Mouse (Mus musculus) retina, embryonic 14.5 days (tissue): ENCODE results near the gene Ttc39b.

Source experiments
- DNase-seq: peaks from one replicate; pipeline ENCODE4 v3.0.0-alpha.2; 2015; ENCODE audit warnings: low spot score

Ttc39b gene

DNA sequence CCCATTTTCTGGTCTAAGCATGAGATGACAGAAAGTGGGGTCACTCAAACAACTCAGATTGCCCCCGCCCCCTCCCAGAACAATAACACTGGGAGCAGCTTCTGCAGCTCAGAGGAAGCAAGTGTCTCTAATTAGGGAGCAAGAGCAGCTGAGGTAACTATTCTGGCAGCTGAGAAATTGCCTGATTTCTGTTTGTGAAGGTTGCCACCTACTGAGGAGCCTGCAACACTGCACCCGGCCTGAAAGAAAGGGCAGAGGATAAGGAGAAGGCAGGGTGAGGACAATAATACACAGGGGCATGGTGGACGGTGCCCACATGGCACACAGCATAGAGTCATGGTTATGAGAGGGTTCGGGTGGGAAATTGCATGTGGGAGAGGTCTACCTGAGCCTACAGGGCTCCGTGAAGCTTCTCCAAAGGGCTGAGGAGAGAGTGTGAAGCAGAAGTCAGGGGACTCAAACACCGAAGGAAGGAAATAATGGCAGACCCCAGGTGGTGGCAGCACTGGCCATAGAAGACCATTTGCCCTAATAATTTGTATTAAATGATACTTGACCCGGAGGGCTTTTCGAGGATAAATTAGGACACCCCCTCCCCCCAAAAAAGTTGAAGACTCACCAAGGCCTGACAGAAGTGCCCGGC lies 140.6 kb downstream of the Ttc39b start:
- DNase-seq = peak; percentile 88

DNA sequence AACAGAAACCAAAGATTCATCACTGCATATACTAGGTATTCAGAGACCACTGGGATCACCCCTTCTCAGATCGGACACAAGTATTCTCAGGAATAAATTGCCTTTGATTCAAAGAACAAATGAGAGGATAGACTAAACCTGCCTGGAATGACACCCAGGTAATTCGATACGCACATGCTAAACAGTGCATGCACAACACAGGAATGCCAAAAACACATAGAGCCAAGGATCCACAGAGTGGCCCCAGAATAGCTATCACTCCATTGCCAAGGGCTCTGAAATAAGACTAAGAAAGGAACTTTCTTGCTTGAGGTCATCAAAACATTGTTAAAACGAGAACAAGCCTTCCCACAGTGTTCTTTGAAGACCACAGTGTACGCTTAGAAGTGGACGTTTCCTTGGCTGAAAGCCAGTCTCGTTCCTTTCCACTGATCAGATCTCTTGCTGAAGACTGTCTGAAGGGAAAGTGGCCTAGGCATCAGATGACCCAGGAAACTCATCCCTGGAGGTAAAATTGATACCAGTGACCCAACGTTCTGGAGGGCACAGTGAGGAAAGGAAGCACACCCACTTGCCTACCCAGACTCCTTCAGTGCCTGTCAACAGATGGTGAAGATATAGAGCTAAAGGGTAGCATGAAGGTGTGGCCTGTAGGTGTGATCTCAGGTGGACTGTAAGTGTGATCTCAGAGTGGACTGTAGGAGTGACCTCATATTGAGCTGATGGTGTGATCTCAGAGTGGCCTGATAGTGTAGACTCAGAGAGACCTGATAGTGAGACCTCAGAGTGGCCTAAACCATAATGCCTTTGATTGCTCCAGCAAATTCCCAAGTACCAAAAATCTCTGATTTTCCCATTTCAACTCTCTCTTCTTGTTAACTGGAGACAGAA lies 141.6 kb downstream of the Ttc39b start:
- DNase-seq = no peak

- no peak for DNase-seq
These were observed 146.6 kb downstream of the Ttc39b start for GRCm38 (mm10) chr4:83177471-83177870.

- no peak for DNase-seq
These were observed 149.1 kb downstream of the Ttc39b start for GRCm38 (mm10) chr4:83174946-83175345.

- DNase-seq = no peak
These were observed 151.8 kb downstream of the Ttc39b start for GRCm38 (mm10) chr4:83172278-83172677.

GRCm38 (mm10) chr4:83170741-83171140 lies 153.3 kb downstream of the Ttc39b start:
- peak; percentile 32 for DNase-seq
